Mouse (Mus musculus) A20 (cell line): ENCODE measurements around the gene Gm6356.
"Not testable (repeated sequence)": the region's sequence is repeated elsewhere in the genome, so short reads cannot be mapped to it uniquely, and the experiment has no call there.

Source experiments
- DNase-seq: peaks from one replicate; pipeline ENCODE4 v3.0.0-alpha.2; 2011; ENCODE audit warnings: low read depth, low spot score

Gm6356 gene

GRCm38 (mm10) chr14:6973718-6974117 is at the start of gene Gm6356:
Gene Gm6356, minus strand, starts transcription at chr14:6973818.
- not testable (repeated sequence) for DNase-seq
